Mouse (Mus musculus) thymus, postnatal 4 days (tissue): Measurements from ENCODE around the gene Chst2.
A peak's percentile ranks its signal among the peaks of the same experiment; 100 is the strongest.

Experiments
- DNase-seq: peaks from one replicate; pipeline ENCODE4 v3.0.0; 2021

The Chst2 gene

GRCm38 (mm10) chr9:95406571-95407561 lies at the start of gene Chst2:
Gene Chst2 (minus strand): TSS chr9:95406722.
- peak; percentile 81 for DNase-seq

GRCm38 (mm10) chr9:95451931-95452330 lies 45.4 kb upstream of the Chst2 start:
- DNase-seq: no peak

DNA sequence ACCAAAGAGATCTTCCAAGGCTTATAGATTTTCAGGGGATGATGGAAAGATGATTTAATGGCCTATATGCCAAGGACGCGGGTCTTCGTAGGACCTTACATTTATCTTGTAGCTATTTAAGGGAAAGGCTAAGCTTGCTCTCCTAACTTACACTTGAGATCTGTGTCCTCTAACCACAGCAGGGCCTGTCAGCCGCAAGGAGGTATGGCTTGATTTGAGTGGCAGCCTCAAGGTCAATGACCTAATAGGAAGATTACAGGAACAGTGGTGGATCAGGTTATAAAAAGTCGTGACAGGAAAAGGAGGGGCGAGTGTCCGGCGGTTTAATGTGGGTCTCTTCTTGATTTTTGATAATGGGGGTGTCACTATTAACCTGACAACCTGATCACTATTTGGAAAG lies 44.1 kb upstream of the Chst2 start:
- DNase-seq: no peak

- no peak for DNase-seq
These were observed 35.8 kb upstream of the Chst2 start for GRCm38 (mm10) chr9:95442321-95442731.

DNA sequence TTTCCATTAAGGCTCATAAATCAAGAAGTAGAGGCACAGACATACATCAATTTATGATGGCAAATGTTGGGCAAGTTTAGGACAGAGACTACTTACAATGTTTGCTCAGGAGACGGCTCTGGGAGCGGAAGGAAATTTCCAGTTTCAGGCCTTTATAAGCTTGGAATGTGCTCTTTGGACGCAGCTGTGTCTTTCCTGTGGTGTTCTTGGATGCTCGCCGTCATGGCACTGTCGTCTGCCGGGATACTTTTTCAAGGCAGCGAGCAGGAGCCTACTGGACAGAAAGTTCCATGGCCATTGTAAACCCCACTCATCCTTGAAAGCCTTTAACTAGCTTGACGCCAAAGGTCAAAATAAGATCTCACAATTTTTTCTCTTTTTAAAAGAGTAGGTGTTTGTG lies 31.4 kb upstream of the Chst2 start:
- no peak for DNase-seq

DNA sequence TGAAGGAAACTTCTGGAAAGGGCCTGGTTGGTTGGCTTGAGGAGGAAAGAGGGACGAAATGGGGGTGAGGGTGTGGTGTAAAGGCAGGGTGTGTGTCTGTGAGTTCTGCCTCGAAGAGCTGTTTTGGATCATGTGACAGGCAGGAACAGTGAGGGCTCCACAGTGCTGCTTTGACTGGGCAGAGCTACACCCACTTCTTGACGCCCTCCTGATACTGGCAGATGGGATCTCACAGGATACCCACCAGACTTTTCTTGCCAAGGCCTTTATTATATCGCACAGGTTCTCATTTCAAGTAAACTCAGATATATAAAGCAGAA lies 29.7 kb upstream of the Chst2 start:
- DNase-seq: no peak

DNA sequence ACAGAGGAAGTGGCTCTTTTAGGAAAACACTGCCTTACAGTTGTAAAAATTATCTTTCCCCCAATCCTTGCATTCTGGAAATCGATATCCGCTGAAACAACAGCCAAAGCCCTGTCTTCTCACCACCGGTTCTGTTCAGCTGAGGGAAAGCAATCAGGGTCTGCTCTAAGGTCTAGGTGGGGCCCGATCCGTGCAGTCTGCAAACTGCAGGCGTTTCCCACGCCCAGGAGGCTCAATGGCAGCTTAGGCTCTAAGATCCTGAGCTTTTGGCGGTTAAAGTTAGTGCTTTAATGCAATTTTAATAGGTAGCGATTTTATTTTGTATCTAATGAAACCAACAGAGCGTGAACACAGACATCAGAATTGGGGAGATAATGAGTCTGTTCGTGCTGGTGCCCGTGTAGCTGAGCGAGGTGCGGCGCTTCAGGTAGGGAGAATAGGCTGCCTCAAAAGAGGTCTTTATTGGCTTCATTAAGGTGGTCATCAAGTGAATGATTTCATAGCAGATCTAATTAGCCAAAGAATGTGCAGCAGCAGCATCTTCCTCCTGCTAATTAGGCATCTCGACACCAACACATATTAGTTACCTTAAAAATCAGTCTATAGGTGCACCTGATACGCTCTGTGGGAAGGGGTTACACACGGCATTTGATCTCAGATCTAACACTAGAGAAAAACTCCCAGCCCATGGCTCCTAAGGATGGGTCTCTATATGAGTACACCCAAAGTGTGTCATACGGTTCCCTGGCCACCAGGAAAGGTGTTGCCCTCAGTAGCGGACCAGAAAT lies 29.2 kb upstream of the Chst2 start:
- no peak for DNase-seq

DNA sequence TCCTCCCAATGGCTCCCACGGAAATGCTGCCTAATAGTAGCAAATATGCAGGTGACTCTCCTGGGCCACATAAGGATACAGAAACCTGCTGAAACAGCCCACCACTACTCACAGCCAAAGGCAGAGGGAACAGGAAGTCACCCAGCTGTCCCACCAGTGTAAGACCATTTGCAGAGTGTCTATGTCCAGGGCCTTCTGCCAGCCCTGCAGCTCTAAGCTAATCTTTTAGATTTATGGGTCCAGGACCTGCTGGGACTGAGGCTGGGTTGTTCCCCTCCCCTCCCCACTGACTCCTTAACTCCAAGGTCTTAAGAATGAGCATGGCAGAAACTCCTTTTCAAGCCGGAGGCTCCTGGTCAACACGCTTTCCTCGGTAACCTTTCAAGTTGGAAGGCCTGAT lies 21.8 kb upstream of the Chst2 start:
- DNase-seq: no peak

GRCm38 (mm10) chr9:95413911-95414310 lies 7.4 kb upstream of the Chst2 start:
- DNase-seq: peak; percentile 11

- no peak for DNase-seq
These were observed 5.5 kb upstream of the Chst2 start for GRCm38 (mm10) chr9:95412047-95412446.

DNA sequence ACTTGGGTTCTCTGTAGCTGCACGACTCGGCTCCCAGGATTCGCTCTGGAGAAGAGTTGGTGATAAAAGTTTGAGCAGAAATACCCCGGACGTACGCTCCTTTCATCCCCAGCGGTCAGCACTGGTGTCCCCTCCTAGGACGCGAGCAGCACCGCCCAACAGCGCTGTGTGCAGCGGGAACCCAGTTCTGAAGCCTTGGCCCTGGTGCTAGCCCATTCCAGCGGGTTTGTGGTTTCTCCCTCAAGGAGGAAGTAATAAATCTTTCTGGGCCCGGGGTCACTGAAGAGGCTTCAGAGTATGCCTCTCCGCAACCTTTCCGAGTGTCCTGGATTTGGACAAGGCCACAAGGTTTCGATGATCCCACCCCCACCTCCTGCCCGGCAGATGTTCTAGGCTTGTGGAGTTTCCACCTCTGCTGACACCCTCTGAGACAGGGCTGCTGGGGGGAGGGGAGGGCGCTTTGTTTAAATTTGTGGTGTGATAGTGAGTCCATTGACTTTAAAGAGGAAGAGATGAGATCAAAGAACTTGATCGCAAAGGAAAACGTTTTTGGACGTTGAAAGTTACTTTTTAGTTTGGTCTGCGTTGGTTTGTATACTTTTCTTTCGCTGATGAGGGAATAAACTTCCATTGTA lies 1.2 kb upstream of the Chst2 start:
- DNase-seq: peak; percentile 45

DNA sequence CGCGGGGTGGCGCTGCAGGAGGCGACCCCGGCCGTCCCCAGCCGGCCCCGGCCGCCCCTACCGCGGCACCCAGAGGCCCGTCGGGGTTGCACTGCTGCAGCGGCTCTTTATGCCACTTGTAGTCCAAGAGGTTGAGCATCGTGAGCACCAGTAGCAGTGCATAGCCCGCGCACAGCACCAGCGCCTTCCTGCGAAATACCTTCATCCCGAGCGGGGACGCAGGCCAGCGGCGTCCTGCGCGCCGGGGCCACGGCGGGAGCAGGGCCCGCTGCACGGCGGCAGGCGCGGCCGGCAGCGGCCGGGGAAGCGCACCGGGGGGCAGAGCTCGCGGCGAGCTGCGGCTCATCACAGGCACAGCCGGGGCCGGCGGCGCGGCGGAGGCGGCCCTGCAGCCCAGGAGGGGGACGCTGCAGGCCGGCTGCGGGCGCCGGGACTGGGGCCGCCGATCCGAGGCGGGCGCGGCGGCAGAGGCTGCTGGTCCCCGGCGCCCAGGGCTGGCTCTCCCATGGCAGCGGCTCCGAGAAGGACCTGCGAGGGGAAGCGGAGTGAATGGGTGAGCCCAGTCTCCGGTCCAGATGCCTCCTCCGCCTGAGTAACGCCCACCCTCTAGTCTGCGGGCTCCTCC lies 464 bp downstream of the Chst2 start:
- peak; percentile 72 for DNase-seq

DNA sequence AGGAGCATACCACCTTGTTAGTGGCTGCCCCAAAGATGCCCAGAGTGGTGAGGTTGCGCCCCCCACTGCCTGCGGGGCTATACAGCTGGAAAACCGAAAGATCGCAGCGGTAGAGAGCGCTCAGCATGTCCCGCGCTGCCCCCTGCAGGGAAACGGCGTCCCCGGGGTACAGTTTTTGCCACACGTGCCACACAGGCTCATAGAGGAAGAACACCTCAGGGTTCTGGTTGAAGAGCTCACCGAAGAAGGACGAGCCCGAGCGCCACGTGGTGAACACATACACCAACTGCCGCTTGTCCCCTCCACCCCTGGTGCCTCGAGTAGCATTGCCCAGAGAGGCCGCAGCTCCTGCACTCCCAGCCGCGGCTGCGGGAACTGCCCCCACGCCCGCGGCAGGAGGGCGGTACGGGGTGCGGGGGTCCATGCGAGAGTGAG lies 994 bp downstream of the Chst2 start:
- peak; percentile 93 for DNase-seq

GRCm38 (mm10) chr9:95404811-95405465 lies 1.6 kb downstream of the Chst2 start:
- peak; percentile 10 for DNase-seq

DNA sequence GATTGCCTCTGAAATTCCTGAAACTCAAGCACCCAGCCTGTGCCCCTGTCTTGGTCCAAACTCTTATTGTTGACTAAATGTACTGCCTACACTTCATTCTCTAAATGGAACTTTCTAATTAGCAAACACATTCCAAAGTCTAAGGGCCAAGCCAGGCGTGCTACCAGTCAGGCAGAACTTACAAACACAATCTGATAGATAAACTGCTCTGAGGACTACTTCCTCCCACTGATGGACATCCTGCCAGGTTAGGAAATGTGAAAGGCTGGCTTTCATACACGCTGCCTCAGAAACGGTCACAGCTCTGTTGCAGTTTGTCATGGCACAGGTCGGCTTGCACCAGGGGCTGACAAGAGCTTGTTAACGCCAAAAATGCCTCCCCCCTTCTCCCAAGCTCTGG lies 4.8 kb downstream of the Chst2 start:
- no peak for DNase-seq

GRCm38 (mm10) chr9:95392011-95392410 lies 14.5 kb downstream of the Chst2 start:
- DNase-seq: no peak

DNA sequence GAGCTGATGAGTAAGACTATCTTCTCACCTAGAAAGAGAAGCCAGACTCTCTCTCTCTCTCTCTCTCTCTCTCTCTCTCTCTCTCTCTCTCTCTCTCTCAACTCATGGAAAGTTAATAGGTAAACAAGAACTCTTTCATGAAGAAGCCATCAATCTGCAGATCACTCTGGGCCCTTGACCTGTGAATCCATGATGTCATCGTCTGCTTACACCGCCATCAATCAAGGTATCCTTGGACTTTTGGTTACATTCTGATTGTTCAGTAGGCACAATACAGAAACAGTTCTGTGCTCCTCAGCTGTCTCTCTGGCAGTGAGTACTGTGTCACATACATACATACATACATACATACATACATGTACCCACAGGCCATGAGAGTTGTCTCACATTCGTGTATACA lies 16.6 kb downstream of the Chst2 start:
- no peak for DNase-seq

- no peak for DNase-seq
These were observed 18.6 kb downstream of the Chst2 start for GRCm38 (mm10) chr9:95387881-95388380.

DNA sequence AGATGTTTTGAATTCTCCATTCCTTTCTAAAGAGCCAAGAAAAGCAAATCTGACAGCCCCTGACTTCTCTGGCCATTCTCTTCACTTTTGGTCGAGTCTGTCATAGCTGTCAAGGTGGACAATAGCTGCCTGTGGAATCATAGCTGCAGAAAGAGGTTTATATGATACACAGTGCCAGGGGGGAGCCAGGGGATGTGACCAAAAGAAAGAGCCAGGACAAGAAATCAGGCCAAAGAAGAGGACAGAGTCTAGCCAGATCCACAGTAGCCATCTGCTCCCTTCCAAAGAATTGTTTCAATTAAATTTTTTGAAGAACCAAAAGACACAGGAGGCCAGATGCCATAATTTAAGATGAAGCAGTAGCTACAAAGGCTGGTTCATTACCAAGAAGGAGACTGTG lies 30.6 kb downstream of the Chst2 start:
- no peak for DNase-seq

DNA sequence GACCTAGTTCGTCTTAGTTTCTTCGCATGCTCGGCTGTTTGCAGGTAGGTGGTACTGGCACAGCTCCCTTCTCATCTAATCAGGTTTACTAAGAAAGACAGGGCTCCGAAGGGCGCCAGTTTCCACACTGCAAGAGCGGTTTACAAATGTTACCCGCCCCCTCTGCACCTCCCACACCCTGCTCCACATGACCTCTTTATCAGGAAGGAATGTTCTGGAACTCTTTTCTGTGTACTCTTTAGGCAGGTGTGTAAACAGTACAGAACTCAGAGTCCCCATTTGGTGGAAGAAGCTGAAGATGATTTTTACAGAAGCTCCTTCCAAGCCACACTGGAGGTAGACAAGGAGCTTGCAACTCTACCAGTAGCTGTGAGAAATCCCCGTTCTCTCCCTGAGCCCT lies 31.2 kb downstream of the Chst2 start:
- DNase-seq: no peak

- no peak for DNase-seq
These were observed 32.8 kb downstream of the Chst2 start for GRCm38 (mm10) chr9:95373741-95374140.

GRCm38 (mm10) chr9:95365882-95366281 lies 40.6 kb downstream of the Chst2 start:
- no peak for DNase-seq
